Mouse (Mus musculus): ENCODE results near the gene Kcnn1.

- TF ChIP-seq CTCF (IDR thresholded peaks at IDR 0.05; ENCODE audit: borderline replicate concordance, control insufficient read depth, extremely low read depth, insufficient read depth, low read length, poor library complexity) = no peak
- no peak for TF ChIP-seq POLR2A (IDR thresholded peaks at IDR 0.05; ENCODE audit: control insufficient read depth, extremely low read depth, insufficient read depth, low read length, poor library complexity)
Measured at GRCm38 (mm10) chr8:70801156-70801555, 61.9 kb downstream of the Kcnn1 start.

All from thymus, adult 2 months (tissue).